Mouse (Mus musculus) naive thymus-derived CD4-positive, alpha-beta T cell, adult 5 months (primary cell): ENCODE measurements around the gene Pramef25. TPM values are rescaled to one million over a fixed set of nuclear protein-coding genes. Genes with fewer than 3 reads are reported as not detected.

ENCODE experiments used
- polyA plus RNA-seq: library from polyadenylated mRNA; unstranded; fragments of 100-300 nt; shearing (Covaris generic); gene quantifications from one replicate; pipeline ENCODE4 v1.2.1, GENCODE M21; 2017

The Pramef25 gene
- polyA plus RNA-seq = not detected

DNA sequence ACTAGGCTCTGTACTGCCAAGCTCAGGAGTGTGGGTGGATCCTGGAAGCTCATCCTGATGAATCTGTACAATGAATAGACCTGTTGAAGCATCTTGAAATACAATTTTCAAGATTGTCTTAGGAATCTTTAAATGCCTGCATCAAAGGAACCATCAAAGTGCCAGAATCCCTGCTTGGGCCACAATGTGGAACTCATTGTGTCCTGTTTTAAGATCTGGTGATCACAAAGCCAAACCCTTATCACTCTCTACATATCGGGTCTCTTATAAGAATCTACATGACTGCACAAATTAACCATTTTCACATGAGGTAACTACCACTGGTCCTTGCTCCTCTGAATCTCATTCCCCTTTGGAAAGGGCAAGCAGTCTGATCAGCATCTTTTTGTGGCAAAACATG, at the start of gene Pramef25:
TSS of gene Pramef25 (minus strand) at position 101 of the 400 bp plus-strand sequence.

DNA sequence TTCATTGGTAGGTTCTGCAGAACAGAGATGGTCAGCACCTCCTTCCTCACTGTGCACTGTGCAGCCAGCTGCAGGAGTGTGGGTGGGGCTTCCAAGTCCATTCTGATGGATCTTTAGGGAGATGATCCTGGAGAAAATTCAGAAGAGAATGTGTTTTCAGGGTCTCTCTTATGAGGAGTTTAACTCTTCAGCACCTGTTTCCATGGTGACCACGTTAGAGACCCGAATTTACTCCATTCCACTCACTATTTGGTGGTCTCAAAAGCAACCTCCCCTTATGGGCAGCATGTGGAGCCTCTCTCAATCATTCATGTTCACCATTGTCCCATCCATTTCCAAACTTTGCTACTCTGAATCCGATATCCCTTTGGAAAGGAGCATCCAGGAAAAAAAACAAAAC, 43.5 kb upstream of the Pramef25 start, which contains the start of gene Pramef17:
TSS of gene Pramef17 (minus strand) at position 101 of the 400 bp plus-strand sequence.

DNA sequence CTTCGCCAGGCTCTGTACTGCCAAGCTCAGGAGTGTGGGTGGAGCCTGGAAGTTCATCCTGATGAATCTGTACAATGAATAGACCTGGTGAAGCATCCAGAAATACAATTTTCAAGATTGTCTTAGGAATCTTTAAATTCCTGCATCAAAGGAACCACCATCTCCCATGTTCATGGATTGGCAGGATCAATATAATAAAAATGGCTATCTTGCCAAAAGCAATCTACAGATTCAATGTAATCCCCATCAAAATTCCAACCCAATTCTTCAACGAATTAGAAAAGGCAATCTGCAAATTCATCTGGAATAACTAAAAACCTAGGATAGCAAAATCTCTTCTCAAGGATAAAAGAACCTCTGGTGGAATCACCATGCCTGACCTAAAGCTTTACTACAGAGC, 16.0 kb upstream of the Pramef25 start, which contains the start of gene Gm13101:
TSS of gene Gm13101 (minus strand) at position 101 of the 400 bp plus-strand sequence.

DNA sequence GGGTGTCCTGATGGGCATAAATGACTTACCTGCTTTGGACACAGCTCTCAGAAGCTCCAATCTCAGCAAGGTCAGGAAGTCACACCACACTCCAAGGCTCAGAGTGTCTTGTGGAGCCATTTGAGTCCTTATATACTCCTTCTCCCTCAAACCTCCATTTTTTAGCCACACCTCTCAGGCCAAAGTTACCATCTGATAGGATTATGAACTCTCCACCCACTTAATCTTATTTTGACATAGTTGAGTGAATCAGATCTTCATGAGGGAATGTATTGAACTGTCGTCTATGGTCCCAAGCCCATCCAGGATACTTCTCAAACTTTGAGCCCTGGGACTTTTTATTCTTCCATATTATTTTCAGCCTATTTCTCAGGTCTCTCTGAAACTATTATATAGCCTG, 50.5 kb downstream of the Pramef25 start, which contains the start of gene Pramef6:
TSS of gene Pramef6 (minus strand) at position 101 of the 400 bp plus-strand sequence.

Other genes starting within 250 kb of the Pramef25 start
- not detected for gene Gm13089, start 248.3 kb downstream of the Pramef25 start, polyA plus RNA-seq
- not detected for gene Gm13078, start 231.6 kb downstream of the Pramef25 start, polyA plus RNA-seq
- not detected for gene Gm13023, start 161.7 kb downstream of the Pramef25 start, polyA plus RNA-seq
- not detected for gene Gm13084, start 134.9 kb downstream of the Pramef25 start, polyA plus RNA-seq
- gene Gm13103, start 104.5 kb downstream of the Pramef25 start, polyA plus RNA-seq = not detected
- not detected for gene Pramef6, start 50.6 kb downstream of the Pramef25 start, polyA plus RNA-seq
- not detected for gene Gm13101, start 15.9 kb upstream of the Pramef25 start, polyA plus RNA-seq
- not detected for gene Pramef17, start 43.4 kb upstream of the Pramef25 start, polyA plus RNA-seq
- 0.40 TPM for gene Pramel4, start 108.1 kb upstream of the Pramef25 start, polyA plus RNA-seq
- not detected for gene Gm13102, start 155.5 kb upstream of the Pramef25 start, polyA plus RNA-seq
- not detected for gene Oog3, start 211.6 kb upstream of the Pramef25 start, polyA plus RNA-seq
- not detected for gene Oog2, start 239.7 kb upstream of the Pramef25 start, polyA plus RNA-seq